Mouse (Mus musculus) embryonic facial prominence, embryonic 11.5 days (tissue): ENCODE data around the gene Gm13285. TPM values are rescaled to one million over a fixed set of nuclear protein-coding genes. Genes with fewer than 3 reads are reported as not detected.
"Not testable (repeated sequence)": the region's sequence is repeated elsewhere in the genome, so short reads cannot be mapped to it uniquely, and the experiment has no call there.

Experiments
- ATAC-seq: fragments of 200-750 bp; cut with Nextera tagmentation; replicated peaks from 2 replicates; pipeline ENCODE4 v1.8.0; 2017; ENCODE audit warnings: low read depth; ENCODE audit not compliant: insufficient number of reproducible peaks, low FRiP score, low TSS enrichment
- DNase-seq: peaks from one replicate; pipeline ENCODE4 v3.0.0-alpha.2; 2015; ENCODE audit warnings: low spot score
- H3K27ac ChIP-seq: fragments of 300-500 bp; sonication (generic); replicated peaks from 2 replicates; pipeline ENCODE4 v1.5.1; 2014; ENCODE audit warnings: mild to moderate bottlenecking, low read depth, low read length, control low read depth
- H3K27me3 ChIP-seq: fragments of 300-500 bp; sonication (generic); 2 replicates; pipeline ENCODE4 v1.6.1; 2014; ENCODE audit warnings: mild to moderate bottlenecking, low read length, moderate library complexity, mixed read lengths; ENCODE audit not compliant: control insufficient read depth, insufficient read depth
- H3K36me3 ChIP-seq: fragments of 300-500 bp; sonication (generic); replicated peaks from 2 replicates; pipeline ENCODE4 v1.6.1; 2014; ENCODE audit warnings: low read depth, mild to moderate bottlenecking, low read length, moderate library complexity, mixed read lengths; ENCODE audit not compliant: control insufficient read depth, insufficient read depth
- H3K4me1 ChIP-seq: fragments of 300-500 bp; sonication (generic); 2 replicates; pipeline ENCODE4 v1.6.1; 2014; ENCODE audit warnings: low read length, mixed read lengths; ENCODE audit not compliant: control insufficient read depth, insufficient read depth
- H3K4me2 ChIP-seq: fragments of 300-500 bp; sonication (generic); 2 replicates; pipeline ENCODE4 v1.6.1; 2014; ENCODE audit warnings: low read depth, mild to moderate bottlenecking, control low read depth, low read length, moderate library complexity
- H3K4me3 ChIP-seq: fragments of 300-500 bp; sonication (generic); 2 replicates; pipeline ENCODE4 v1.5.1; 2014; ENCODE audit warnings: low read depth, low read length, control low read depth
- H3K9ac ChIP-seq: fragments of 300-500 bp; sonication (generic); replicated peaks from 2 replicates; pipeline ENCODE4 v1.6.1; 2014; ENCODE audit warnings: mild to moderate bottlenecking, control low read depth, low read length
- H3K9me3 ChIP-seq: fragments of 300-500 bp; sonication (generic); replicated peaks from 2 replicates; pipeline ENCODE4 v1.6.1; 2016; ENCODE audit warnings: mild to moderate bottlenecking, low read length, inconsistent platforms, mixed read lengths; ENCODE audit not compliant: control insufficient read depth
- WGBS: fragments of 180-500 bp; shearing (Covaris S2); extraction: QIAGEN DNeasy Blood & Tissue Kit; methylation state at CpG from one replicate; pipeline ENCODE4 v1.1.7; 2014; 5-methylcytosine and 5-hydroxymethylcytosine counted together
- polyA plus RNA-seq: library from polyadenylated mRNA; unstranded; fragments of >200 nt; fragmentation: Nextera tagmentation; extraction: Ambion mirVana; gene quantifications from 2 replicates; pipeline ENCODE4 v1.2.1, GENCODE M21; 2014

Gene Gm13285
- polyA plus RNA-seq, 1 experiment from 2014 or later: 0.86 TPM

DNA sequence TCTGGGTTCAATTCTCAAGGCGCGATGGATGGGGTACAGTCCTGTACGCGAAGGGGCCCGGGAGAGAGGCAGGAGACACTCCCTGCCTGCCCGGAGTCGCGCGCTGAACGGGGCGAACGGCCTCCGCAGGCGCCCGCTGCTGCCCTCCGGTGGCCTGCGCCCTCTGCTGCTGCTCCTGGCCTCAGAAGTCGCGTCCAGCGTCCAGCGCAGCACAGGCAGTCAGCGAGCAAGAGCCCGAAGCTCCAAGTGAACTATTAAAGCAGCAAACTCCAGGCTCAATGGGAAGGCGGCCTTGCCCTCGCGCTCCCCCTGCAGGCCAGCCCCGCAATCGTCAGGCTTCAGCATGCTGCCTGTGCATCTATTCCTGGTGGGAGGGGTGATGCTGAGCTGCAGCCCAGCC lies 39.0 kb upstream of the Gm13285 start:
- H3K4me2 ChIP-seq: peak overlapping the region; percentile 46
- H3K4me1 ChIP-seq, H3K27ac ChIP-seq, H3K9ac ChIP-seq, H3K9me3 ChIP-seq, ATAC-seq, H3K36me3 ChIP-seq, H3K27me3 ChIP-seq: not testable (repeated sequence)
- DNase-seq: peak; percentile 79
- 0% methylated on average over 19 of the region's 28 CpGs for WGBS
- H3K4me3 ChIP-seq: peak overlapping the region; percentile 21

DNA sequence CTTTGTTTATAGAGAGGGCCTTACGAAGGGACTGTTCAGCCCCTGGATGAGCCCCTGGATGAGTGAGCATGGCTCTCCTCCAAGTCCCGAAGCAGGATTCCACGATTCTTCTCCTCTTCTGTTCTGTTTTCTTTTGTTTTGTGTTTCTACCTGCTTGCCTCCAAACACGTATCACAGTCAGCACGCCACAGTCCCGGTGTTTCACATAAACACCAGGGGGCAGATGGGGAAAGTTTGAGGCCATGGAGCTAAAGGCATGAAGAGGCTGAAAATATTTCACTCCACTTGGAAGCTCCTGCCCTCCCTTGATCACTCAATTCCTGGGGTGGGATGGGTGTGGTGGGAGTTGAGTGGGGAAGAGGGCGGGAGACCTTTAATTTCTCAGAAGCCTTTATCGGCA lies 37.7 kb upstream of the Gm13285 start:
- not testable (repeated sequence) for H3K4me1 ChIP-seq, H3K4me3 ChIP-seq, H3K4me2 ChIP-seq, H3K27me3 ChIP-seq, H3K9ac ChIP-seq, H3K36me3 ChIP-seq, H3K27ac ChIP-seq, DNase-seq, ATAC-seq, H3K9me3 ChIP-seq
- WGBS: 74% methylated on average over 6 of the region's 8 CpGs

DNA sequence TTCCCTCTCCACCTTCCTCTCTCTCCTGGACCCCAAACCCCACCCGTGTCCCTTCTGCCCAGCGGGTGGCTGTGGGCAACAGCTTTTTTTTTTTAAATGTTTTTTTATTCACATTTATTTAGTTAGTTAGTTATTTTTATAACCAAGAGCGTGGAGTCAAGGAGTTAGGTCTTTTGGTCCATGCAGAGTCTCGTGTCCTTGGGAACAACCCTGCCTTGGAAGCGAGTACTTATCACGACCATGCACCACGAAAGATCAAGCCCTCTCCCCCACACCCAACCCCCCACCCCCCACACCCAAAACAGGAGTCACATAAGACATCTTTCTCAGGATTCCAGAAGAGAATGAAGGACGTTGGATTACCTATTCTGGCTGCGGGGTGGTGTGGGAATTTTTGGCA lies 37.1 kb upstream of the Gm13285 start:
- H3K4me3 ChIP-seq, ATAC-seq, H3K36me3 ChIP-seq, H3K4me2 ChIP-seq, H3K27ac ChIP-seq, H3K9me3 ChIP-seq, H3K9ac ChIP-seq, H3K27me3 ChIP-seq, DNase-seq, H3K4me1 ChIP-seq: not testable (repeated sequence)
- 60% methylated on average over 7 of the region's 9 CpGs for WGBS

DNA sequence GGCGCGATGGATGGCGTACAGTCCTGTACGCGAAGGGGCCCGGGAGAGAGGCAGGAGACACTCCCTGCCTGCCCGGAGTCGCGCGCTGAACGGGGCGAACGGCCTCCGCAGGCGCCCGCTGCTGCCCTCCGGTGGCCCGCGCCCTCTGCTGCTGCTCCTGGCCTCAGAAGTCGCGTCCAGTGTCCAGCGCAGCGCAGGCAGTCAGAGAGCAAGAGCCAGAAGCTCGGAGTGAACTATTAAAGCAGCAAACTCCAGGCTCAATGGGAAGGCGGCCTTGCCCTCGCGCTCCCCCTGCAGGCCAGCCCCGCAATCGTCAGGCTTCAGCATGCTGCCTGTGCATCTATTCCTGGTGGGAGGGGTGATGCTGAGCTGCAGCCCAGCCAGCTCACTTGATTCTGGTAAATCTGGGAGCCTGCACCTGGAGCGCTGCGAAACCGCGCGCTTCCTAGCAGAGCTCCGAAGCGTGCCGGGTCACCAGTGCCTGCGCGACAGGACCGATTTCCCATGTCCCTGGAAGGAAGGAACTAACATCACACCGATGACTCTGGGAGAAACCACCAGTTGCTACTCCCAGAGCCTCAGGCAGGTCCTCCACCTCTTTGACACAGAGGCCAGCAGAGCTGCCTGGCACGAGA lies 36.0 kb upstream of the Gm13285 start:
- peak; percentile 71 for DNase-seq
- not testable (repeated sequence) for H3K9me3 ChIP-seq, H3K27ac ChIP-seq, H3K36me3 ChIP-seq, H3K4me1 ChIP-seq, H3K27me3 ChIP-seq, ATAC-seq, H3K9ac ChIP-seq
- Histone ChIP-seq H3K4me2 (peak overlapping the region; percentile 38), H3K4me3 (peak overlapping the region; percentile 25)
- 4% methylated on average over 26 of the region's 42 CpGs for WGBS

DNA sequence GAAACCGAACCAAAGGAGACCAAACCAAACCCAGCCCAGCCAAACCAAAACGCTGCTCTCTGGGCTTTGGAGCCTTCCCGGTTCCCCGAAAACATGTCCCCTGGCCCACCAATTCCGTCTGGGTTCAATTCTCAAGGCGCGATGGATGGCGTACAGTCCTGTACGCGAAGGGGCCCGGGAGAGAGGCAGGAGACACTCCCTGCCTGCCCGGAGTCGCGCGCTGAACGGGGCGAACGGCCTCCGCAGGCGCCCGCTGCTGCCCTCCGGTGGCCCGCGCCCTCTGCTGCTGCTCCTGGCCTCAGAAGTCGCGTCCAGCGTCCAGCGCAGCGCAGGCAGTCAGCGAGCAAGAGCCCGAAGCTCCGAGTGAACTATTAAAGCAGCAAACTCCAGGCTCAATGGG lies 25.9 kb upstream of the Gm13285 start, which contains the start of gene Gm13290:
TSS of gene Gm13290 (plus strand) at position 301 of the 400 bp plus-strand sequence.
- H3K4me1 ChIP-seq, H3K4me3 ChIP-seq: not testable (repeated sequence)
- WGBS: no CpG with 5 or more reads among the region's 32 CpGs

DNA sequence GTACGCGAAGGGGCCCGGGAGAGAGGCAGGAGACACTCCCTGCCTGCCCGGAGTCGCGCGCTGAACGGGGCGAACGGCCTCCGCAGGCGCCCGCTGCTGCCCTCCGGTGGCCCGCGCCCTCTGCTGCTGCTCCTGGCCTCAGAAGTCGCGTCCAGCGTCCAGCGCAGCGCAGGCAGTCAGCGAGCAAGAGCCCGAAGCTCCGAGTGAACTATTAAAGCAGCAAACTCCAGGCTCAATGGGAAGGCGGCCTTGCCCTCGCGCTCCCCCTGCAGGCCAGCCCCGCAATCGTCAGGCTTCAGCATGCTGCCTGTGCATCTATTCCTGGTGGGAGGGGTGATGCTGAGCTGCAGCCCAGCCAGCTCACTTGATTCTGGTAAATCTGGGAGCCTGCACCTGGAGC lies 22.8 kb upstream of the Gm13285 start, which contains the start of gene Gm13289:
TSS of gene Gm13289 (plus strand) at position 301 of the 400 bp plus-strand sequence.
- DNase-seq, H3K9me3 ChIP-seq, H3K9ac ChIP-seq, ATAC-seq, H3K4me3 ChIP-seq, H3K4me1 ChIP-seq, H3K36me3 ChIP-seq, H3K27me3 ChIP-seq, H3K4me2 ChIP-seq, H3K27ac ChIP-seq: not testable (repeated sequence)
- no CpG with 5 or more reads among the region's 29 CpGs for WGBS

More for the DNA sequence above, 25.9 kb upstream of the Gm13285 start, which contains the start of gene Gm13290:
- DNase-seq, H3K4me2 ChIP-seq, ATAC-seq, H3K27me3 ChIP-seq, H3K9me3 ChIP-seq, H3K9ac ChIP-seq, H3K36me3 ChIP-seq, H3K27ac ChIP-seq: not testable (repeated sequence)

DNA sequence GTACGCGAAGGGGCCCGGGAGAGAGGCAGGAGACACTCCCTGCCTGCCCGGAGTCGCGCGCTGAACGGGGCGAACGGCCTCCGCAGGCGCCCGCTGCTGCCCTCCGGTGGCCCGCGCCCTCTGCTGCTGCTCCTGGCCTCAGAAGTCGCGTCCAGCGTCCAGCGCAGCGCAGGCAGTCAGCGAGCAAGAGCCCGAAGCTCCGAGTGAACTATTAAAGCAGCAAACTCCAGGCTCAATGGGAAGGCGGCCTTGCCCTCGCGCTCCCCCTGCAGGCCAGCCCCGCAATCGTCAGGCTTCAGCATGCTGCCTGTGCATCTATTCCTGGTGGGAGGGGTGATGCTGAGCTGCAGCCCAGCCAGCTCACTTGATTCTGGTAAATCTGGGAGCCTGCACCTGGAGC lies 19.9 kb upstream of the Gm13285 start, which contains the start of gene Gm13272:
TSS of gene Gm13272 (plus strand) at position 301 of the 400 bp plus-strand sequence.
- ATAC-seq, DNase-seq, H3K4me1 ChIP-seq, H3K9me3 ChIP-seq, H3K27me3 ChIP-seq, H3K4me2 ChIP-seq, H3K36me3 ChIP-seq, H3K27ac ChIP-seq, H3K9ac ChIP-seq, H3K4me3 ChIP-seq: not testable (repeated sequence)
- no CpG with 5 or more reads among the region's 29 CpGs for WGBS

DNA sequence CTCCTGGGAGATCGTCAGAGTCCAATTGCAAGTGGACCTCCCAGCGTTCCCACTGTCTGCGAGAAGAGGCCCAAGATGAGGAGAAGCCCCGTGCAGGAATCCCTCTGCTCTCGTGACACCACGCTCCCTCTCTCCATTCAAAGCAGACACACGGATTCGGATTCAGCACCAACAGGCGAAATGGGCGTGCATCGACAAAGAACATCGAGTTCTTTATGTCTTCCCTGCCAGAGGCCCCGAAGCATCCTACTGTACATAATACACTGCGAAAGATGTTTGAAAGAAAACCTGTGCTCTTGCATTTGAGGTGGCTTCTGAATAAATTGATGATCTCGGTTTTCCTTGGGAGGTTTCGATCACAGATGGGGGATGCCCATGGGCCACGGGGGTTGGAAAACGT lies 19.1 kb upstream of the Gm13285 start:
- not testable (repeated sequence) for H3K27ac ChIP-seq, H3K4me3 ChIP-seq, H3K9ac ChIP-seq, H3K4me2 ChIP-seq, H3K36me3 ChIP-seq, H3K4me1 ChIP-seq, H3K27me3 ChIP-seq, ATAC-seq, DNase-seq, H3K9me3 ChIP-seq
- 42% methylated on average over 15 of the region's 18 CpGs for WGBS
